Mouse (Mus musculus) midbrain, embryonic 15.5 days (tissue): ENCODE measurements at regions not wholly inside any gene's neighbourhood (a gene's known extent, or its start where the extent isn't known, plus 50 kb on each side); places are given as distances from the start of the nearest gene placed in this dataset.

Experiments
- ATAC-seq: fragments of 200-750 bp; cut with Nextera tagmentation; replicated peaks from 2 replicates; pipeline ENCODE4 v1.8.0; 2017; ENCODE audit warnings: moderate TSS enrichment
- H3K27ac ChIP-seq: fragments of 300-500 bp; sonication (generic); 2 replicates; pipeline ENCODE4 v1.5.1; 2015; ENCODE audit warnings: mild to moderate bottlenecking, inconsistent platforms
- H3K27me3 ChIP-seq: fragments of 300-500 bp; sonication (generic); replicated peaks from 2 replicates; pipeline ENCODE4 v1.6.1; 2015; ENCODE audit warnings: inconsistent platforms
- H3K36me3 ChIP-seq: fragments of 300-500 bp; sonication (generic); replicated peaks from 2 replicates; pipeline ENCODE4 v1.6.1; 2015; ENCODE audit warnings: inconsistent platforms
- H3K4me1 ChIP-seq: fragments of 300-500 bp; sonication (generic); 2 replicates; pipeline ENCODE4 v1.6.1; 2015; ENCODE audit warnings: inconsistent platforms
- H3K4me2 ChIP-seq: fragments of 300-500 bp; sonication (generic); 2 replicates; pipeline ENCODE4 v1.6.1; 2015; ENCODE audit warnings: inconsistent platforms, mild to moderate bottlenecking, moderate library complexity
- H3K4me3 ChIP-seq: fragments of 300-500 bp; sonication (generic); 2 replicates; pipeline ENCODE4 v1.5.1; 2015; ENCODE audit warnings: mild to moderate bottlenecking, inconsistent platforms
- H3K9ac ChIP-seq: fragments of 300-500 bp; sonication (generic); 2 replicates; pipeline ENCODE4 v1.6.1; 2015; ENCODE audit warnings: mild to moderate bottlenecking, inconsistent platforms
- H3K9me3 ChIP-seq: fragments of 300-500 bp; sonication (generic); 2 replicates; pipeline ENCODE4 v1.6.1; 2016; ENCODE audit warnings: inconsistent platforms
- whole genome bisulfite sequencing: fragments of 180-500 bp; shearing (Covaris S2); methylation state at CpG from one replicate; pipeline ENCODE4 v1.1.7; 2015; ENCODE audit warnings: mixed read lengths; 5-methylcytosine and 5-hydroxymethylcytosine counted together

GRCm38 (mm10) chr3:61849317-61849716, 483.6 kb upstream of the B430305J03Rik start:
- Histone ChIP-seq H3K27ac (no peak overlapping the region), H3K36me3 (no peaks in the 10 kb centered on the region), H3K4me1 (peaks cover 6% of the 10 kb centered on the region; the same call in 1 of the 2 replicates), H3K4me3 (no peak overlapping the region), H3K4me2 (no peak overlapping the region), H3K9me3 (no peaks in the 10 kb centered on the region), H3K9ac (no peak overlapping the region), H3K27me3 (no peaks in the 10 kb centered on the region)
- WGBS, result 94% methylated on average over 2 of the region's 2 CpGs
- ATAC-seq, result no peak

- WGBS, result 28% methylated on average over 3 of the region's 3 CpGs
- Histone ChIP-seq H3K27ac (peak overlapping the region; percentile 60; the same call in 1 of the 2 replicates), H3K36me3 (no peaks in the 10 kb centered on the region), H3K9me3 (no peaks in the 10 kb centered on the region), H3K4me1 (peaks cover 6% of the 10 kb centered on the region; the same call in 1 of the 2 replicates), H3K4me2 (no peak overlapping the region), H3K9ac (no peak overlapping the region), H3K27me3 (no peaks in the 10 kb centered on the region), H3K4me3 (no peak overlapping the region)
- ATAC-seq, result peak; percentile 94
These were observed 481.0 kb upstream of the B430305J03Rik start for GRCm38 (mm10) chr3:61846703-61847102.

- no peak overlapping the region for H3K4me2 ChIP-seq
- H3K9ac ChIP-seq, result no peak overlapping the region
- H3K27me3 ChIP-seq, result no peaks in the 10 kb centered on the region
- H3K9me3 ChIP-seq, result no peaks in the 10 kb centered on the region
- no peak overlapping the region for H3K27ac ChIP-seq
- ATAC-seq, result no peak
- no peak overlapping the region for H3K4me3 ChIP-seq
- H3K36me3 ChIP-seq, result no peaks in the 10 kb centered on the region
- 57% methylated on average over 3 of the region's 3 CpGs for WGBS
- H3K4me1 ChIP-seq, result no peaks in the 10 kb centered on the region
These were observed 473.7 kb upstream of the B430305J03Rik start for GRCm38 (mm10) chr3:61839355-61840009.

GRCm38 (mm10) chr3:61816807-61817206, 451.1 kb upstream of the B430305J03Rik start:
- Histone ChIP-seq H3K27me3 (no peaks in the 10 kb centered on the region), H3K4me3 (no peak overlapping the region), H3K9ac (no peak overlapping the region), H3K4me1 (no peaks in the 10 kb centered on the region), H3K27ac (no peak overlapping the region), H3K36me3 (no peaks in the 10 kb centered on the region), H3K9me3 (no peaks in the 10 kb centered on the region), H3K4me2 (no peak overlapping the region)
- ATAC-seq, result no peak

- Histone ChIP-seq H3K36me3 (no peaks in the 10 kb centered on the region), H3K27ac (no peak overlapping the region), H3K27me3 (no peaks in the 10 kb centered on the region), H3K9ac (no peak overlapping the region), H3K4me1 (no peaks in the 10 kb centered on the region), H3K4me2 (no peak overlapping the region), H3K4me3 (no peak overlapping the region), H3K9me3 (no peaks in the 10 kb centered on the region)
- ATAC-seq, result no peak
- 80% methylated on average over 2 of the region's 2 CpGs for WGBS
These were observed 430.3 kb upstream of the B430305J03Rik start for GRCm38 (mm10) chr3:61796021-61796420.

GRCm38 (mm10) chr3:61790674-61791073, 424.9 kb upstream of the B430305J03Rik start:
- Histone ChIP-seq H3K4me1 (no peaks in the 10 kb centered on the region), H3K4me3 (no peak overlapping the region), H3K9me3 (no peaks in the 10 kb centered on the region), H3K27me3 (no peaks in the 10 kb centered on the region), H3K4me2 (no peak overlapping the region), H3K9ac (no peak overlapping the region), H3K27ac (no peak overlapping the region), H3K36me3 (no peaks in the 10 kb centered on the region)
- no peak for ATAC-seq
- 82% methylated on average over 4 of the region's 4 CpGs for WGBS
